Comparison of ENCODE assay signal across 12 mouse cellular contexts in the genomic region with DNA sequence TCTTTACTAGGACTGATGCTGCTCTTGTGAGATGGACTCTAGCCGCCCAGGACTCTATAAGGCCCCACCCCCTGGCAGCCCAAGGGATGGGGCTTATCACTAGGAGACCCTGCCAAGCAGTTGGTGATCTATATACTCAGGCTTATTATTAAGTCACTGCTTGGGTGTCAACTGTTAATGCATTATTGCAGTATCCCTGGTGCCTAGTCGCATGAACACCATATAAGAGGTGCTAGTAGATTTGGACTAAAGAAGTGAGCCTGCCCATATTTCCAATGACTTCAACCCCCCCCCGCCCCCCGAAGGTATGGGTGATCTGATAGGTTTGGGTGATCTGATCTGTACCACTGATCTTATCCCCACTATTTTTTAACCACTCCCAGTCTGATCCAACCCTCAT. TPM values are rescaled to one million over a fixed set of nuclear protein-coding genes. Genes with fewer than 3 reads are reported as not detected.
DNase-seq lines count a peak whose midpoint lies in the region; ATAC-seq and TF ChIP-seq lines count a peak whose summit lies in the region.
"Had no signal": no experiment of that assay in that cellular context is flagged by ENCODE, and none has a peak within 500 bp of the region (broad histone marks: within the 10 kb centered on the region; RNA-seq: fewer than 3 reads in every experiment).

Gene Tmem56, minus strand, starts transcription at position 101 of the 400 bp plus-strand sequence.

- WGBS in liver, postnatal 0 days (ENCODE audit: insufficient replicate concordance), result 84% methylated on average over 4 of the region's 4 CpGs

- no peak for TF ChIP-seq EP300 in liver, postnatal 0 days (IDR thresholded peaks at IDR 0.05; ENCODE audit: low read depth)

- TF ChIP-seq CTCF in left cerebral cortex, adult 2 months (IDR thresholded peaks at IDR 0.05), result no peak
- no peak for TF ChIP-seq CTCF in cortical plate, adult 2 months (IDR thresholded peaks at IDR 0.05; ENCODE audit: extremely low read depth, insufficient read depth, low read length)
- no peak for TF ChIP-seq CTCF in liver, postnatal 0 days (IDR thresholded peaks at IDR 0.05; ENCODE audit: low read depth)

- DNase-seq in left cerebral cortex, adult 2 months (ENCODE audit: extremely low spot score in 1 of 2, low spot score in 2 of 2), result no peak
- DNase-seq in left cerebral cortex, adult 9 months (ENCODE audit: low spot score in 2 of 2), result no peak
- DNase-seq in left cerebral cortex, postnatal 10 days (ENCODE audit: extremely low spot score in 1 of 2, low spot score in 2 of 2), result no peak
- DNase-seq in liver, postnatal 0 days, result no peak
- DNase-seq in spleen, postnatal 10 days (ENCODE audit: low spot score in 2 of 2), result no peak
- no peak for DNase-seq in embryo, embryonic 9.5 days (ENCODE audit: extremely low spot score)
- DNase-seq: kidney, postnatal 10 days; lung, embryonic 14.5 days; thymus, adult 2 months had no signal

- no peak within 1 kb of the TSS for H3K9ac ChIP-seq in liver, postnatal 0 days (replicated peaks)
- H3K9ac ChIP-seq: lung, embryonic 14.5 days had no signal

- no peaks in the 10 kb centered on the region for H3K36me3 ChIP-seq in liver, postnatal 0 days (replicated peaks; ENCODE audit: insufficient read depth, low read length)
- H3K36me3 ChIP-seq: forebrain, embryonic 10.5 days had no signal

- H3K4me1 ChIP-seq in cortical plate, adult 2 months (ENCODE audit: control insufficient read depth, insufficient read depth, low read length), result no peaks in the 10 kb centered on the region
- H3K4me1 ChIP-seq in liver, postnatal 0 days (ENCODE audit: insufficient read depth), result peaks cover 5% of the 10 kb centered on the region
- H3K4me1 ChIP-seq: forebrain, embryonic 10.5 days had no signal

- no peak for TF ChIP-seq POLR2A in cortical plate, adult 2 months (IDR thresholded peaks at IDR 0.05; ENCODE audit: extremely low read depth, insufficient read depth, low read length)

- no peak within 1 kb of the TSS for H3K4me2 ChIP-seq in liver, postnatal 0 days (ENCODE audit: low read depth, low read length)
- H3K4me2 ChIP-seq: lung, embryonic 14.5 days; midbrain, embryonic 11.5 days had no signal

- H3K27me3 ChIP-seq in liver, postnatal 0 days (ENCODE audit: insufficient read depth, low read length), result no peaks in the 10 kb centered on the region

- H3K9me3 ChIP-seq in liver, postnatal 0 days (ENCODE audit: low read length), result no peaks in the 10 kb centered on the region
- H3K9me3 ChIP-seq: forebrain, embryonic 10.5 days had no signal

- intact Hi-C loops in left cerebral cortex, adult 2 months (cut with DNase I), result no loop called here
- intact Hi-C loops in left cerebral cortex, postnatal 10 days (cut with DNase I), result no loop called here

- no peak for ATAC-seq in liver, postnatal 0 days

- H3K4me3 ChIP-seq in left cerebral cortex, adult 2 months, result no peak within 1 kb of the TSS
- H3K4me3 ChIP-seq in cortical plate, adult 2 months (ENCODE audit: insufficient read depth, low read length), result no peak within 1 kb of the TSS
- no peak within 1 kb of the TSS for H3K4me3 ChIP-seq in liver, postnatal 0 days (ENCODE audit: low read depth, low read length)
- H3K4me3 ChIP-seq: forebrain, embryonic 10.5 days had no signal

- no peak within 1 kb of the TSS for H3K27ac ChIP-seq in left cerebral cortex, adult 2 months
- H3K27ac ChIP-seq in cortical plate, adult 2 months (ENCODE audit: insufficient read depth, low read length), result no peak within 1 kb of the TSS
- no peak within 1 kb of the TSS for H3K27ac ChIP-seq in liver, postnatal 0 days (ENCODE audit: low read depth)
- H3K27ac ChIP-seq: forebrain, embryonic 10.5 days had no signal

RNA-seq across cellular contexts. Expression of gene Tmem56, which starts in this region (rescaled TPM):
- total RNA-seq in left cerebral cortex, adult 2 months (2021), result 10 to 100 TPM; 46.6 to 51.7 TPM
- polyA plus RNA-seq in cortical plate, adult 2 months (2012; rRNA removed), result 23.3 and 25.2 TPM in 2 replicates
- 10 to 100 TPM; 25.7 to 28.5 TPM for total RNA-seq in left cerebral cortex, postnatal 10 days (2021)
- 21.9 and 24.1 TPM in 2 replicates for polyA plus RNA-seq in liver, postnatal 0 days (2015; fragmentation: Nextera tagmentation; extraction: Ambion mirVana)
